Mouse (Mus musculus): Measurements from ENCODE around the gene Minos1. TPM values are rescaled to one million over a fixed set of nuclear protein-coding genes. Genes with fewer than 3 reads are reported as not detected.

Gene Minos1
- polyA plus RNA-seq (2014; fragmentation: Nextera tagmentation; extraction: Ambion mirVana), result 530 and 580 TPM in 2 replicates

DNA sequence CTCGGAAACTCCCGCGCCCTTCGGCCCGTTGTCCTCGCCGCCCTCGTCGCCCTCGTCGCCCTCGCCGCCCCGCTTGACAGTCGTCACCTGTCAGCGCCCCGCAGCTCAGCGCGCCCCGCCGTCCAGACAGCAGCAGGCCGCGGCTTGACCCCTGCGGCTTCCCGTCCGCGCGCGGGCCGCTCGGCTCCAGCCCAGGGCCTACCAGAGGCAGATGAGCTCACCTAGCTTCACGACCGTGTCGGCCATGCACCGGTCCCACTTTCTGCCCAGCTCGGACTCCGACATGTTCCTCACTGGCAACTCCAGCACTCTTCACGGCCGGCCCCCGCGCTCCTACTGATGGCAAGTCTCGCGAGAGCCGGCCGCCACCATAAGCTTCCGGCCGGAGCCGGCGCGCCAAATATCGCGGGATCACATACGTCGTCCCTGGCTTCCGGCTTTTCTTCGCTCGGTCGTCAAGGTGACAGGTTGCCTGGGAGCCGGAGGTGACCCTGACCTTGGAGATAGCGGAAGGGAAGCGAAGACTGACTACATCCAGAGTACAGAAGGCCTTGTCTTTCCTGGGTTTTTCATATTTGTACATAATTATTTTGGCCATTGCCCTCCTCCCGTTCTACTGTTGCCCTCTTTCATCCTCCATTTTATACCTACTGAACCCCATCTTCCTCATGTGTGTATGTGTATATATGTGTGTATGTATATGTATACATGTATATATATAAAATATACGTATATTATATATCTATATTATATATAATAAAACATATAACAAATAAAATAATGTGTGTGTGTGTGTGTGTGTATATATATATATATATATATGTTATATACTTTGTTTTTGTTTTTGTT lies at the start of gene Minos1:
TSS of gene Minos1 (minus strand) at position 413 of the 849 bp plus-strand sequence.
- Histone ChIP-seq H3K4me1 (replicated peaks; ENCODE audit: control insufficient read depth, insufficient read depth, low read length) (peaks cover 9% of the 10 kb centered on the region), H3K27me3 (replicated peaks; ENCODE audit: control insufficient read depth, insufficient read depth, low read length) (0 out of 2 replicates have a peak, but pooled peaks cover 2% of the 10 kb centered on the region), H3K4me3 (ENCODE audit: low read depth, low read length) (peak within 1 kb of the TSS; percentile 98), H3K27ac (ENCODE audit: low read depth) (peak within 1 kb of the TSS; percentile 91), H3K36me3 (ENCODE audit: control insufficient read depth, insufficient read depth, low read length) (no peaks in the 10 kb centered on the region), H3K9ac (ENCODE audit: low read length) (peak within 1 kb of the TSS; percentile 95), H3K4me2 (ENCODE audit: low read length) (peak within 1 kb of the TSS; percentile 83), H3K9me3 (ENCODE audit: control insufficient read depth, low read length) (no peaks in the 10 kb centered on the region)
- under 1% methylated on average over 63 of the region's 63 CpGs for WGBS
- ATAC-seq (replicated peaks; ENCODE audit: low FRiP score, low TSS enrichment, low read depth) (peak; percentile 96), DNase-seq (ENCODE audit: low spot score) (peak; percentile 96)

DNA sequence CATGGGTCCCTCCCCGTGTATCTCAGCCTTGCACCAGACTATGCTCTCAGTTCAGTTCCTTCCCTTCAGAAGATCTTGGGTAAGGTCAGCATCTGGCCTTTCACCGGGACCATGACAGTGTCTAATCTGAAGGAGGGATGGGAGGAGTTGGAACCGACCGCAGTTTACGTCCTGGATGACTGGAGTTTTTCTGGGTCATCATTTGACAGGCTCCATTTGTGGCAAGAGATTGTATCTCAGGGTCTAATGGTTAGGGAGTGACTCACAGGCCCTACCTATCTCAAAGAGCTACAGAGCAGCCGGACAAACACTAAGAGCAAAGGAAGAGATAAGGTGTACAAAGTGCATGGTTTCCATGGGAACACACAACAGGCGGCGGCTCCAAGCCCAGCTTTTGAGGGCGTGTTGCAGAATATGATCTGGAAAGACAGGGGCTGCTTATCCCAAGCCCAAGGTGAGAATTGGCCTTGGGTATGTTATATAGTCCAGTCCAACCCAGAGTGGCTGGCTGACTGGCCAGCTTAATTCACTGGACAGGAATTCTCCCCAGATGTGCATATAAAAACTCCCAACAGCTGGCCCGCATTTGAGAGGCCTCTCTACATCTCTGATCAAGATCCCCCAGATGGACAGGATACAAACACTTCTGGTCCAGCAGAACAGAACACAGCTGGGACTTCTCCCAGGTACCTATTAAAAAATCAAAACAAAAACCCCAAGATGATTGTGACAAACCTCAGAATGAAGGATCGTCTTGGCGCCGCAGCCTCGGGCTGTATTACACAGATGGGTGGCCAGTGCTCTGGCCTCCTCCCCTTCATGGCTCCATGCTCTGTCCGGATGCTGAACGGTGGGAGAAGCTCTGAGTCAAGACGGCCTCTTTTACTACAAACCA lies 49.1 kb upstream of the Minos1 start:
- peaks cover 18% of the 10 kb centered on the region for H3K4me1 ChIP-seq (replicated peaks; ENCODE audit: control insufficient read depth, insufficient read depth, low read length)
- peak; percentile 85 for ATAC-seq (replicated peaks; ENCODE audit: low FRiP score, low TSS enrichment, low read depth)
- H3K9me3 ChIP-seq (ENCODE audit: control insufficient read depth, low read length), result peaks cover 3% of the 10 kb centered on the region
- H3K4me2 ChIP-seq (ENCODE audit: low read length), result no peak overlapping the region
- DNase-seq (ENCODE audit: low spot score), result peak; percentile 71
- WGBS, result 40% methylated on average over 17 of the region's 17 CpGs
- no peaks in the 10 kb centered on the region for H3K36me3 ChIP-seq (ENCODE audit: control insufficient read depth, insufficient read depth, low read length)
- H3K4me3 ChIP-seq (ENCODE audit: low read depth, low read length), result no peak overlapping the region
- H3K27me3 ChIP-seq (replicated peaks; ENCODE audit: control insufficient read depth, insufficient read depth, low read length), result no peaks in the 10 kb centered on the region
- H3K9ac ChIP-seq (ENCODE audit: low read length), result no peak overlapping the region
- H3K27ac ChIP-seq (ENCODE audit: low read depth), result peak overlapping the region; percentile 43

DNA sequence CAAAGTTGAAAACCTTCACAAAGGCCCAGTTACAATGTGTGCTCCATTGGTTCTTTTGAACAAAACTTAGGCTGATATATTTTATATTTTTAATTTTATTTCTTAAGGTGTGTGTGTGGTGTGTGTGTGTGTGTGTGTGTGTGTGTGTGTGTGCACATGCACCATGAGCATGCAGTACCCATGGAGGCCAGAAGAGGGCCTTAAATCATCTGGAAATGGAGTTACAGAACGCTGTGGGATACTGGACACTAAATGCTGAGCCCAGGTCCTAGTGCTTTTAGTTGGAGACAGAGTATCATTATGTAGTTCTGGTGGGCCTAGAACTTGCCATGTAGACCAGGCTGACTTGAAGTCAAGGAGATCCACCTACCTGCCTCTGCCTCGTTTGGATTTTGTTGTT lies 48.3 kb upstream of the Minos1 start:
- H3K27me3 ChIP-seq (replicated peaks; ENCODE audit: control insufficient read depth, insufficient read depth, low read length), result no peaks in the 10 kb centered on the region
- no peak overlapping the region for H3K4me2 ChIP-seq (ENCODE audit: low read length)
- H3K9me3 ChIP-seq (ENCODE audit: control insufficient read depth, low read length), result peaks cover 3% of the 10 kb centered on the region
- peaks cover 19% of the 10 kb centered on the region for H3K4me1 ChIP-seq (replicated peaks; ENCODE audit: control insufficient read depth, insufficient read depth, low read length)
- DNase-seq (ENCODE audit: low spot score) (no peak), ATAC-seq (replicated peaks; ENCODE audit: low FRiP score, low TSS enrichment, low read depth) (no peak)
- H3K36me3 ChIP-seq (ENCODE audit: control insufficient read depth, insufficient read depth, low read length), result no peaks in the 10 kb centered on the region
- 81% methylated on average over 2 of the region's 2 CpGs for WGBS
- H3K9ac ChIP-seq (ENCODE audit: low read length), result no peak overlapping the region
- H3K27ac ChIP-seq (ENCODE audit: low read depth), result peak overlapping the region; percentile 43
- H3K4me3 ChIP-seq (ENCODE audit: low read depth, low read length), result no peak overlapping the region

DNA sequence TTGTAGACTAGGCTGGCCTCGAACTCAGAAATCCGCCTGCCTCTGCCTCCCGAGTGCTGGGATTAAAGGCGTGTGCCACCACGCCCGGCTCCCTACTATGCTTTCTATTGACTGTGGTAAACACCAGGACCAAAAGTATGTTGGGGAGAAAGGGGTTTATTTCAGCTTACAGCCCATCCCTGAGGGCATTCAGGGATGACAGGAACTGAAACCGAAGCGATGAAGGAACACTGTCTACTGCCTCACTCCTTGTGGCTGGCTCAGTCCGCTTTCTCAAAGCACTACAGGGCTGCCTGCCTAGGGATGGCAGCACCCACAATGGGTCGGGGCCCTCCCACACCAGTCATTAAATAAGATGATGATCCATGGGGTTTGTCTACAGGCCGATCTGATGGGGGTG lies 47.5 kb upstream of the Minos1 start:
- Histone ChIP-seq H3K4me2 (ENCODE audit: low read length) (no peak overlapping the region), H3K36me3 (ENCODE audit: control insufficient read depth, insufficient read depth, low read length) (no peaks in the 10 kb centered on the region), H3K4me1 (replicated peaks; ENCODE audit: control insufficient read depth, insufficient read depth, low read length) (peaks cover 19% of the 10 kb centered on the region), H3K4me3 (ENCODE audit: low read depth, low read length) (no peak overlapping the region), H3K9me3 (ENCODE audit: control insufficient read depth, low read length) (peaks cover 3% of the 10 kb centered on the region), H3K27me3 (replicated peaks; ENCODE audit: control insufficient read depth, insufficient read depth, low read length) (no peaks in the 10 kb centered on the region), H3K9ac (ENCODE audit: low read length) (no peak overlapping the region), H3K27ac (ENCODE audit: low read depth) (no peak overlapping the region)
- 97% methylated on average over 11 of the region's 11 CpGs for WGBS
- no peak for DNase-seq (ENCODE audit: low spot score)
- no peak for ATAC-seq (replicated peaks; ENCODE audit: low FRiP score, low TSS enrichment, low read depth)

DNA sequence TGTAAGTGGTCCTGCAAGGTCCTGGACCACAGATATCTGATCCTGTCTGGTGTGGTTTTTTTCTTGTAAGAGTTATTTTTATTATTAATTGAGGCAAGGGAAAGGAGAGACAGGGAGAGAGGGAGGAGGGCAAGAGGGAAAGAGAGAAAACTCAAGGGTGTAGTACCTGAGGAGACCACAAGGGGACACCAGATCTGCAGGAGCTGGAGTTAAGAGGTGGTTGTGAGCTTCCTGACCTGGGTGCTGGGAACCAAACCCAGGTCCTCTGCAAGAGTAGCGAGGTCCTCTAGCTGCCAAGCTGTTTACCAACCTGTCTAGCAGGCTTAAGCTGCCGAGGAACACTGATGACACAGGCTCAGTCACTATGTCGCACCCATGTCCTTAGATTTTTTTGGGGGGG lies 47.0 kb upstream of the Minos1 start:
- ATAC-seq (replicated peaks; ENCODE audit: low FRiP score, low TSS enrichment, low read depth) (no peak), DNase-seq (ENCODE audit: low spot score) (no peak)
- 92% methylated on average over 3 of the region's 3 CpGs for WGBS
- Histone ChIP-seq H3K4me1 (replicated peaks; ENCODE audit: control insufficient read depth, insufficient read depth, low read length) (peaks cover 19% of the 10 kb centered on the region), H3K9ac (ENCODE audit: low read length) (no peak overlapping the region), H3K27ac (ENCODE audit: low read depth) (no peak overlapping the region), H3K36me3 (ENCODE audit: control insufficient read depth, insufficient read depth, low read length) (no peaks in the 10 kb centered on the region), H3K4me2 (ENCODE audit: low read length) (no peak overlapping the region), H3K4me3 (ENCODE audit: low read depth, low read length) (no peak overlapping the region), H3K9me3 (ENCODE audit: control insufficient read depth, low read length) (peaks cover 3% of the 10 kb centered on the region), H3K27me3 (replicated peaks; ENCODE audit: control insufficient read depth, insufficient read depth, low read length) (no peaks in the 10 kb centered on the region)

DNA sequence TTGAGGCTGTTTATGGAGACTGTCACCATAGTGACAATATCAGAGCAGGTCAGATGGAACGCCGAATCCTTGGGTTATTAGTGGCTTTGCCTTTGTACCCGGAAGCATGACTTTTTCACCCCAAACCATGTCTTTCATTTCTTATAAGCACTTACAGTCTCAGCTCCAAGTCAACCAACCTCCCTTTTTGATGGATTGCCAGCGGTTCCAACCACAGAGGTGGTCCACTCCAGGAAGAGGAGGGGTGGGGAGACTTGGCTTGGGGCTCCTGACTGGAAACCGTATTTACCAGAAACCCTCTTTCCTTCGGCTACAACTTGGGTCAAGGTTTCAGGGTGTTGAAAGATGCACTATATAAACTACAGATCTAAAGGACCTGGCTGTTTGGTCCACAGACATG lies 45.1 kb upstream of the Minos1 start:
- peaks cover 3% of the 10 kb centered on the region for H3K9me3 ChIP-seq (ENCODE audit: control insufficient read depth, low read length)
- peak overlapping the region; percentile 80 for H3K27ac ChIP-seq (ENCODE audit: low read depth)
- H3K27me3 ChIP-seq (replicated peaks; ENCODE audit: control insufficient read depth, insufficient read depth, low read length), result no peaks in the 10 kb centered on the region
- no peak overlapping the region for H3K4me3 ChIP-seq (ENCODE audit: low read depth, low read length)
- no peaks in the 10 kb centered on the region for H3K36me3 ChIP-seq (ENCODE audit: control insufficient read depth, insufficient read depth, low read length)
- no peak for ATAC-seq (replicated peaks; ENCODE audit: low FRiP score, low TSS enrichment, low read depth)
- peaks cover 19% of the 10 kb centered on the region for H3K4me1 ChIP-seq (replicated peaks; ENCODE audit: control insufficient read depth, insufficient read depth, low read length)
- H3K9ac ChIP-seq (ENCODE audit: low read length), result no peak overlapping the region
- peak overlapping the region; percentile 30; the same call in 1 of the 2 replicates for H3K4me2 ChIP-seq (ENCODE audit: low read length)
- no peak for DNase-seq (ENCODE audit: low spot score)
- WGBS, result 38% methylated on average over 6 of the region's 6 CpGs

DNA sequence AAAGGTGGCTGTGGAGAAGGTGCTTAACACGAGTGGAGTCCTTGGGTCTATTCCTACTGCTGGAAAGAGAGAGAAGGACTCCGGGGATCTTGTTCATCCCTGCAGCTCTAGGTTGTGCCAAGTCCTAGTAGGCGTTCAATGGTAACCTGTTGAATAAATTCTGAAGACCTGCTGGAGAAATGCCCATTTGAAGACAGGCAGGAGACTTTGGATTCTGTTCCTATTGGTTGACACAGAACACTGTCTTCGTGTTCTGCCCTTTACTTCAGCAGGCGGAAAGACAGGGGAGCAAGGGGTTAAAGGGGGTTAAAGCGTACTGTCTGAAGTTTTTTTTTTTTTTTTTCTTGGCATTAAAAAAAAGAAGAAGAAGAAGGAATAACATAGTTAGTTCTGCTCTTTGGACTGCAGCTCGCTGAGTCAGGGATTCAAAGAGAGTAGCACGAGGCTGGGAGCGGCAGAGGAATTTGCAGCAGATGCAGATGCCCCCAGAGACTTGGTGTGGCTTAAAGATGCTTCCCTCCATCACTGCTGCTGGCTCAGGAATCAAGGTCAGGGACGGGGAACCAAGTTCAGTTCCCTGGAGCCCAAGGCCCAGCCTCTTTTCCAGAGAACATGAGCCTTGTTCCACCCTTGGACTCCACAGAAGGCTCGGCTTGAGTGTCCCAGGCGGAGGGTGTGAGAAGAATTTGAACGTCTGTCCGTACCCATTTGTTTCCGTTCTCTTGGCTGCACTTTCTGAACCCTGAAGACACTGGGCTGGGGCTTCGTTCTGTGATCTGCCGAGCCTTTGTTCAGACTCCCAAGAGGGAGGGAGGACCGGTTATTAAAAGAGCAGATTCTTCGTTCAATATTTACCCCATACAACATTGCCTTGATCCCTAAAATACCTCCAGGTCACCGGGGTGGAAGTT lies 44.4 kb upstream of the Minos1 start:
- DNase-seq (ENCODE audit: low spot score) (no peak), ATAC-seq (replicated peaks; ENCODE audit: low FRiP score, low TSS enrichment, low read depth) (no peak)
- WGBS, result 40% methylated on average over 20 of the region's 20 CpGs
- H3K4me1 ChIP-seq (replicated peaks; ENCODE audit: control insufficient read depth, insufficient read depth, low read length), result peaks cover 14% of the 10 kb centered on the region
- H3K4me2 ChIP-seq (ENCODE audit: low read length), result peak overlapping the region; percentile 30; the same call in 1 of the 2 replicates
- no peak overlapping the region for H3K9ac ChIP-seq (ENCODE audit: low read length)
- H3K4me3 ChIP-seq (ENCODE audit: low read depth, low read length), result no peak overlapping the region
- no peaks in the 10 kb centered on the region for H3K27me3 ChIP-seq (replicated peaks; ENCODE audit: control insufficient read depth, insufficient read depth, low read length)
- peaks cover 3% of the 10 kb centered on the region for H3K9me3 ChIP-seq (ENCODE audit: control insufficient read depth, low read length)
- H3K36me3 ChIP-seq (ENCODE audit: control insufficient read depth, insufficient read depth, low read length), result no peaks in the 10 kb centered on the region
- H3K27ac ChIP-seq (ENCODE audit: low read depth), result peak overlapping the region; percentile 80
